Mouse (Mus musculus): Measurements from ENCODE around the gene Map3k19. TPM values are rescaled to one million over a fixed set of nuclear protein-coding genes. Genes with fewer than 3 reads are reported as not detected.

Map3k19 gene
- polyA plus RNA-seq, 1 experiment from 2014 or later: not detected

GRCm38 (mm10) chr1:127795087-127795769, 59.6 kb downstream of the Map3k19 start:
- H3K9me3 ChIP-seq: no peaks in the 10 kb centered on the region
- ATAC-seq (ENCODE audit: insufficient number of reproducible peaks, low FRiP score, low TSS enrichment, low read depth): no peak
- no peak overlapping the region for H3K27ac ChIP-seq
- no peaks in the 10 kb centered on the region for H3K4me1 ChIP-seq
- peaks cover 24% of the 10 kb centered on the region for H3K36me3 ChIP-seq
- no peaks in the 10 kb centered on the region for H3K27me3 ChIP-seq
- H3K4me3 ChIP-seq: no peak overlapping the region
- 83% methylated on average over 6 of the region's 6 CpGs for WGBS
- no peak overlapping the region for H3K9ac ChIP-seq
- H3K4me2 ChIP-seq: no peak overlapping the region

DNA sequence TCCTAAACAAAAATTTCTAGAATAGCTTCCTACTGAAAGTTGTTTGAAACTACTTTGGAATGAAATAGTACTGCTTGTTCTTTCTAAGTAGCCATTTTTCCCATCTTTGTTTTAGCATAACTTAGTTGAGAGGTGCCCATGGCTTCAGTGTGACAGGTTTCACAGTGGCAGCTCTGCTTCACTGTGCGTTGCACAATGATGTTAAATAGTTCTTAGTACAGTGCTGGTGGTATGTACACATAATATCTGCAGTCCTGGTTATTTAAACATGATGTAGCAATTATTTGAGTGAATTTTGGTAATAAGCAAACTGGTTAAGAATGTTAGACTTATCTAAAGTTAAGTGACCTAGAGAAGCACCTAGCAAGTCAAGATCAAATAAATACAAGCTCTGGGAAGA, 61.4 kb downstream of the Map3k19 start:
- WGBS: 90% methylated on average over 1 of the region's 1 CpGs
- Histone ChIP-seq H3K4me3 (no peak overlapping the region), H3K4me2 (no peak overlapping the region), H3K36me3 (peaks cover 16% of the 10 kb centered on the region), H3K27me3 (no peaks in the 10 kb centered on the region), H3K4me1 (no peaks in the 10 kb centered on the region), H3K9me3 (no peaks in the 10 kb centered on the region), H3K9ac (no peak overlapping the region), H3K27ac (no peak overlapping the region)
- no peak for ATAC-seq (ENCODE audit: insufficient number of reproducible peaks, low FRiP score, low TSS enrichment, low read depth)

DNA sequence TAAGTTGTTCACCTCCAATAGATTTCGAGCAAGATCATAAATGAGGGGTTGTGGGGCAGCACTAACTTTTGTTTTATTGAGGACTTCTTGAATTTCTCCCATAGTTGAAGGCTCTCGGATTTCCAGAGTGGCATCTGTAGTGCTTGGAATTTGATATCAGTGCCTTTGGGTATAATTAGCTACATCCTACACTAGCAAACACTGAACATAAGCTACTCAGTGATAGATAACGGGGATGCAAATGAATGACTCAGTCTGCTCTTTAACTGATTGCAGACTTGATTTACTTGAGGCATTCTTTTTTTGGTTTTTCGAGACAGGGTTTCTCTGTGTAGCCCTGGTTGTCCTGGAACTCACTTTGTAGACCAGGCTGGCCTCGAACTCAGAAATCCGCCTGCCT, 65.9 kb downstream of the Map3k19 start:
- Histone ChIP-seq H3K36me3 (peaks cover 9% of the 10 kb centered on the region), H3K4me1 (peaks cover 11% of the 10 kb centered on the region), H3K4me2 (no peak overlapping the region), H3K9ac (no peak overlapping the region), H3K9me3 (no peaks in the 10 kb centered on the region), H3K27me3 (no peaks in the 10 kb centered on the region), H3K27ac (no peak overlapping the region), H3K4me3 (no peak overlapping the region)
- WGBS: 62% methylated on average over 6 of the region's 6 CpGs
- no peak for ATAC-seq (ENCODE audit: insufficient number of reproducible peaks, low FRiP score, low TSS enrichment, low read depth)

DNA sequence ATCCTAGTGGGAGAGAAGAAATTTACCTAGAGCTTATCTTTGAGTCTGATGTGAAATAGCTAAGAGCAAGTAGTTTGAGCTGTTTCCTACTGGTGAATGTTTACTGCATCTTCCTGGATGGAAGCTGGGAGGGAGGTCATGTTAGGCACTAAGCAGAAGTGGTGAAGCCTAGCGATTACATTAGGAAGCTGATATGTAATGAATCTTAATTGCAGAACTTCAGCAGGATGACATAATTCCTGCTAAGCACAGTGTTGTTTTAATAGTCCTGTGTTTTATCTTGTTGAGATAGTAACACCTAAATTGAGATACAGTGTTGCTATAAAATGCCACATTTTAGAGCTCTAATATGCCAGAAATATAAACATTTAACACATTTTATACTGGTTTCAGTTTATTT, 68.9 kb downstream of the Map3k19 start:
- Histone ChIP-seq H3K27ac (no peak overlapping the region), H3K9ac (no peak overlapping the region), H3K9me3 (no peaks in the 10 kb centered on the region), H3K27me3 (no peaks in the 10 kb centered on the region), H3K4me3 (no peak overlapping the region), H3K36me3 (no peaks in the 10 kb centered on the region), H3K4me2 (no peak overlapping the region), H3K4me1 (peaks cover 14% of the 10 kb centered on the region)
- ATAC-seq (ENCODE audit: insufficient number of reproducible peaks, low FRiP score, low TSS enrichment, low read depth): no peak
- WGBS: 60% methylated on average over 1 of the region's 1 CpGs

DNA sequence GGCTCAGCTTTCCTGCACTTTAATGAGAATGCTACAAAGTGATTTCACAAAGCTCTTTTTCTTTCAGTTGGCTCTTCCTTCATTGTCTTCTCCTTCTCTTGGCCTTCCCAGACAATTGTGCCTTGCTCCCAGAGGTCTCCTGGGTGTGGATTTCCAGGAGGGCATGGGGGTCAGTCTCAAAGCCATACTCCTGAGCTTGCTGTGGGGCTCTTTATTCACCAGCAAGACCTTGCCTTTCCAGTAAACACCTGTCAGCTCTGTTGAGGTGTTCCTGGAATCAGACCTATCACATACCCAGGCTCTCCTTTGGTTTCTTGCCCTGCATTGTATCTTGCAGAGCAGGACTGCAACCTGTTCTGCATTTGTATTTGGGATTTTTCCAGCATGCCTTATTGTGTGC, 71.0 kb downstream of the Map3k19 start:
- no peak for ATAC-seq (ENCODE audit: insufficient number of reproducible peaks, low FRiP score, low TSS enrichment, low read depth)
- Histone ChIP-seq H3K36me3 (0 out of 2 replicates have a peak, but pooled peaks cover 3% of the 10 kb centered on the region), H3K27me3 (no peaks in the 10 kb centered on the region), H3K4me3 (no peak overlapping the region), H3K9ac (no peak overlapping the region), H3K9me3 (no peaks in the 10 kb centered on the region), H3K4me2 (no peak overlapping the region), H3K4me1 (peaks cover 19% of the 10 kb centered on the region), H3K27ac (no peak overlapping the region)

DNA sequence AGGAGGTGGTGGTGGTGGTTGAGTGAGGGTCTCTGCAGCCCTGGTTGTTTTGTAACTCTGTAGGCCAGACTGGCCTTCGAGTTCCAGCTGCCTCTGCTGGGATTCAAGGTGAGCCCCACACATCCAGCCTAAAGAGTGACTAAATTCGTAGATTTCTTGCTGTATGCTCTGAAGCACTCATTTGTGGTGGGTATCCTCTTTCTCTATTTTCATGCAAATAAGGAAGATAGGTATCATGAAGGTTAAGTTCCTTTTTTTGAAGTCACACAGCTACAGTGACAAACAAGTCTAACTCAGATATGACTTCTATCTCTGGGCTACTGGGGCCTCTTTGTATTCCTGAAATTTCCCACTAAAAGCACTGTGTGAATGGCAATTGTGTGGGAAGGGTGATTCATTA, 74.0 kb downstream of the Map3k19 start:
- H3K36me3 ChIP-seq: 0 out of 2 replicates have a peak, but pooled peaks cover 6% of the 10 kb centered on the region
- no peak overlapping the region for H3K4me2 ChIP-seq
- no peaks in the 10 kb centered on the region for H3K9me3 ChIP-seq
- no peak overlapping the region for H3K27ac ChIP-seq
- 77% methylated on average over 2 of the region's 2 CpGs for WGBS
- H3K4me3 ChIP-seq: no peak overlapping the region
- H3K4me1 ChIP-seq: peaks cover 22% of the 10 kb centered on the region
- H3K27me3 ChIP-seq: no peaks in the 10 kb centered on the region
- no peak overlapping the region for H3K9ac ChIP-seq
- no peak for ATAC-seq (ENCODE audit: insufficient number of reproducible peaks, low FRiP score, low TSS enrichment, low read depth)

DNA sequence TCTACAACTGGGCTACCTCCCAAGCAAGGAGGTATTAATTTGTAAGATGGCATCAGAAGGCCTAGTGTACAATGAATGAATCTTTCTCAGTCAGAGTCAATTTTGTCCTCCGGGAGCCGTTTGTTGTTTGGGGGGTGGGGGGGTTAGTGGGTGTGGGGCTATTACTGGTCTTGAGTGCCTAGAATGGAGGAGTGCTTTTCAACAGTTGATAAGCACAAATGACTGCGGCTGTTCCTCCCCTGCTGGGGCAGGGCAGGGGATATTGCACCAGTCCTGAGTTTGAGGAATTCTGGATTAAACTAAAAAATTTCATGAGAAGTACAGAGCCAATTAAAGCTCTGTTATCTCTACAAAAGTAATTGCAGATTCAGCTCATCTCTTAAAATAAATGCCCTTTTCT, 74.7 kb downstream of the Map3k19 start:
- WGBS: 33% methylated on average over 3 of the region's 3 CpGs
- Histone ChIP-seq H3K36me3 (0 out of 2 replicates have a peak, but pooled peaks cover 6% of the 10 kb centered on the region), H3K4me3 (no peak overlapping the region), H3K9ac (no peak overlapping the region), H3K9me3 (no peaks in the 10 kb centered on the region), H3K4me1 (peaks cover 19% of the 10 kb centered on the region), H3K27ac (no peak overlapping the region), H3K27me3 (no peaks in the 10 kb centered on the region), H3K4me2 (no peak overlapping the region)
- ATAC-seq (ENCODE audit: insufficient number of reproducible peaks, low FRiP score, low TSS enrichment, low read depth): no peak

DNA sequence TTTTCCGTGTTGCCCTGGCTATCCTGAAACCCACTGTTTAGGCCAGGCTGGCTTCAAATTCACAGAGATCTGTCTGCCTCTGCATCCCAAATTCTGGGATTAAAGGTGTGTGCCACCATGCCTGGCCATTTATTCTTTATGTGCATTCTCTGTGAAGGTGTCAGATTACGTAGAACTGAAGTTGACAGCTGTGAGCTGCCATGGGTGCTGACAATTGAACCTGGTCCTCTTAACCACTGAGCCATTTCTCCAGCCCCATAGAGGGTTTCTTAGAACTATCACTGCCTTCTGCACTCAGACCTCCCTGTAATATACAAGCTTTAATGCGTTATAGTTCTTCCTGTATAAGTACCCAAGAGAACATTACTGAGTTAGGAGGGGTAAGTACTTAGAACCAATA, 76.2 kb downstream of the Map3k19 start:
- Histone ChIP-seq H3K27me3 (no peaks in the 10 kb centered on the region), H3K4me3 (no peak overlapping the region), H3K9ac (no peak overlapping the region), H3K4me2 (no peak overlapping the region), H3K4me1 (peaks cover 14% of the 10 kb centered on the region; the same call in 1 of the 2 replicates), H3K36me3 (0 out of 2 replicates have a peak, but pooled peaks cover 6% of the 10 kb centered on the region), H3K9me3 (no peaks in the 10 kb centered on the region), H3K27ac (no peak overlapping the region)
- WGBS: 85% methylated on average over 3 of the region's 3 CpGs
- no peak for ATAC-seq (ENCODE audit: insufficient number of reproducible peaks, low FRiP score, low TSS enrichment, low read depth)

DNA sequence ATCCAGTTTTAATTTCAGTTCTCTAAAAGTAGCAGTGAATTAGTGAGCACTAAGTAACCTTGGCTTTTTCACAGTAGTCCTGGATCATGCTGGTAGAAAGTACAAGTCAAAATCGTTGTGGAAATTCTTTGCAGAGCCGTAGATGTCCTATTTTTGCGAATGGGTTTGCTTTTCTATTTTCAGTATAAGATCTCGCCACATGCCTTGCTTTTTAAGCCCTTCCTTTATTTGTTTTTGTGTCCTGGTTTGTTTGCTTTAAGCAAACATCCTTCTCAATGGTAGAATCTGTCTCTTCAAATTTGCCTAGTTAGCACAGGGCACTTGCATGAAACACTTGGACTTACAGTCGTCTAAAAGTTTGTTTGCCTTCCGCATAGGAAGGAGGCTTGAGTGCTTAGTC, 78.6 kb downstream of the Map3k19 start:
- 67% methylated on average over 6 of the region's 6 CpGs for whole genome bisulfite sequencing
- H3K27ac ChIP-seq: no peak overlapping the region
- peaks cover 17% of the 10 kb centered on the region for H3K4me1 ChIP-seq
- H3K4me2 ChIP-seq: peak overlapping the region; percentile 5; the same call in 1 of the 2 replicates
- no peak for ATAC-seq (ENCODE audit: insufficient number of reproducible peaks, low FRiP score, low TSS enrichment, low read depth)
- H3K4me3 ChIP-seq: no peak overlapping the region
- no peak overlapping the region for H3K9ac ChIP-seq
- H3K36me3 ChIP-seq: 0 out of 2 replicates have a peak, but pooled peaks cover 6% of the 10 kb centered on the region
- H3K27me3 ChIP-seq: no peaks in the 10 kb centered on the region
- no peaks in the 10 kb centered on the region for H3K9me3 ChIP-seq

- 0 out of 2 replicates have a peak, but pooled peaks cover 6% of the 10 kb centered on the region for H3K36me3 ChIP-seq
- H3K4me2 ChIP-seq: peak overlapping the region; percentile 54
- no peaks in the 10 kb centered on the region for H3K9me3 ChIP-seq
- ATAC-seq (ENCODE audit: insufficient number of reproducible peaks, low FRiP score, low TSS enrichment, low read depth): no peak
- H3K9ac ChIP-seq: peak overlapping the region; percentile 87
- WGBS: 8% methylated on average over 10 of the region's 10 CpGs
- no peak overlapping the region for H3K27ac ChIP-seq
- peak overlapping the region; percentile 91 for H3K4me3 ChIP-seq
- no peaks in the 10 kb centered on the region for H3K27me3 ChIP-seq
- peaks cover 17% of the 10 kb centered on the region for H3K4me1 ChIP-seq
Measured at GRCm38 (mm10) chr1:127775206-127775720, 79.6 kb downstream of the Map3k19 start.

DNA sequence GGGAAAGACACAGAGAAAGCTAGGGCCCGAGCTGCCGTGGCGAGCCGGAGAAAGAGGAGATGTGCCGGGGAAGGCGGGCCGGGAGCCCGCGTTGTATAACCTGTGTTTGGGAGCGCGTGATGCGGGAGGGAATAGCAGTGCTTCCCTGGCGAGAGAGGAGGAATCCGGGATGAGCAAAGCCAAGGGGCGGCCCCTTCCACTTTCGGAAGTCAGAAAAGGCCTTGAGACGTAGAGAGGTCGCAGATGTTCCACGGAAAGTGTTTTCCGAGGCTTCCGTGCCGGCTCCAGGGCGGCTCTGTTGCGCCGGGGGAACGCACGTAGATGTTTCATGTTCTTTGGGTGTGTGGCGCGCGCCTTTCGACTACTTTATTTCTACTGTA, 80.3 kb downstream of the Map3k19 start:
- H3K27me3 ChIP-seq: no peaks in the 10 kb centered on the region
- peak; percentile 23; the same call in 1 of the 2 replicates for ATAC-seq (ENCODE audit: insufficient number of reproducible peaks, low FRiP score, low TSS enrichment, low read depth)
- peak overlapping the region; percentile 87 for H3K9ac ChIP-seq
- peak overlapping the region; percentile 96 for H3K27ac ChIP-seq
- peak overlapping the region; percentile 91 for H3K4me3 ChIP-seq
- peak overlapping the region; percentile 54 for H3K4me2 ChIP-seq
- H3K9me3 ChIP-seq: no peaks in the 10 kb centered on the region
- 0 out of 2 replicates have a peak, but pooled peaks cover 6% of the 10 kb centered on the region for H3K36me3 ChIP-seq
- H3K4me1 ChIP-seq: peaks cover 13% of the 10 kb centered on the region
- under 1% methylated on average over 31 of the region's 31 CpGs for WGBS

DNA sequence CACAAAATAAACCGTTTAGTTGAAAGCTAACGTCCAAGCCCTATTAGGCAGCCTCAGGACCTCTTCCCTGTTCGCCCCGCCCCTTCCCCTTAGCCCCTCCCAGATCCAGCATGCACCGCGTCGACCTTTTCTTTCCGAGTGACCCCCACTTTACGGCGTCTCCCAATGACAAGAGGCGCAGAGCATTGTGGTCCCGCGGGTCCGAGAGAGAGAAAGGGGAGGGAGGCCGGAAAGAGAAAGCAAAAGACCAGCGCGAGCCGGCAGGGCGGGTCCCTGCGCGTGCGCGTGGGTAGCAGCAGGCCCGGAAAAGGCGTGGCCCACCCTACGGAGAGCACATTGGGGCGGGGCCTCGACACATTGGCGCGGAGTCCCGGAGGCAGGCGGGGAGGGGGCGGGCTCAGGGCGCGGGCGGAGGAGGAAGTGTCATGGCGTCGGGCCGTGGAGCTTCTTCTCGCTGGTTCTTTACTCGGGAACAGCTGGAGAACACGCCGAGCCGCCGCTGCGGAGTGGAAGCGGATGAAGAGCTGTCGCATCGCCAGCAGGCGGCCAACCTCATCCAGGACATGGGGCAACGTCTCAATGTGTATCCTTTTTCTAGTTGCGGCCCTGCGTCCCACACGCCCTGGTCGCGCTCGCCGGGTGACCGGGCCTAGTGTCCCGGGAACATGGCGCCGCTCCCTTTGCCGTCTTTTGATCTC, 80.9 kb downstream of the Map3k19 start, which contains the start of gene Ccnt2:
Ccnt2 (plus strand) TSS at position 362 of the 698 bp plus-strand sequence.
- H3K27ac ChIP-seq: peak within 1 kb of the TSS; percentile 96
- H3K9ac ChIP-seq: peak within 1 kb of the TSS; percentile 87
- 0 out of 2 replicates have a peak, but pooled peaks cover 3% of the 10 kb centered on the region for H3K36me3 ChIP-seq
- H3K4me3 ChIP-seq: peak within 1 kb of the TSS; percentile 91
- H3K4me2 ChIP-seq: peak within 1 kb of the TSS; percentile 67
- no peaks in the 10 kb centered on the region for H3K27me3 ChIP-seq
- under 1% methylated on average over 62 of the region's 63 CpGs for whole genome bisulfite sequencing
- peak; percentile 99 for ATAC-seq (ENCODE audit: insufficient number of reproducible peaks, low FRiP score, low TSS enrichment, low read depth)
- no peaks in the 10 kb centered on the region for H3K9me3 ChIP-seq
- H3K4me1 ChIP-seq: peaks cover 15% of the 10 kb centered on the region
